Mouse (Mus musculus) neural tube, embryonic 14.5 days (tissue): ENCODE results near the gene Trappc12. TPM values are rescaled to one million over a fixed set of nuclear protein-coding genes. Genes with fewer than 3 reads are reported as not detected.
A peak's percentile ranks its signal among the peaks of the same experiment; 100 is the strongest.

Experiments
- ATAC-seq: fragments of 200-750 bp; cut with Nextera tagmentation; 2 replicates; pipeline ENCODE4 v1.8.0; 2017; ENCODE audit warnings: low read depth, mild to moderate bottlenecking, moderate TSS enrichment, moderate library complexity
- H3K27ac ChIP-seq: fragments of 300-500 bp; sonication (generic); 2 replicates; pipeline ENCODE4 v1.5.1; 2014; ENCODE audit warnings: low read depth, mild to moderate bottlenecking, control low read depth, low read length, moderate library complexity, mixed read lengths
- H3K27me3 ChIP-seq: fragments of 300-500 bp; sonication (generic); 2 replicates; pipeline ENCODE4 v1.6.1; 2014; ENCODE audit warnings: low read length; ENCODE audit not compliant: control insufficient read depth, insufficient read depth
- H3K36me3 ChIP-seq: fragments of 300-500 bp; sonication (generic); 2 replicates; pipeline ENCODE4 v1.6.1; 2014; ENCODE audit warnings: low read length, mixed read lengths; ENCODE audit not compliant: control insufficient read depth, insufficient read depth
- H3K4me1 ChIP-seq: fragments of 300-500 bp; sonication (generic); 2 replicates; pipeline ENCODE4 v1.6.1; 2014; ENCODE audit warnings: low read length; ENCODE audit not compliant: control insufficient read depth, insufficient read depth
- H3K4me2 ChIP-seq: fragments of 300-500 bp; sonication (generic); 2 replicates; pipeline ENCODE4 v1.6.1; 2014; ENCODE audit warnings: mild to moderate bottlenecking, low read depth, low read length, control low read depth
- H3K4me3 ChIP-seq: fragments of 300-500 bp; sonication (generic); 2 replicates; pipeline ENCODE4 v1.5.1; 2014; ENCODE audit warnings: low read depth, low read length, control low read depth, mixed read lengths
- H3K9ac ChIP-seq: fragments of 300-500 bp; sonication (generic); replicated peaks from 2 replicates; pipeline ENCODE4 v1.6.1; 2014; ENCODE audit warnings: low read depth, mild to moderate bottlenecking, control low read depth, low read length, mixed read lengths
- H3K9me3 ChIP-seq: fragments of 300-500 bp; sonication (generic); 2 replicates; pipeline ENCODE4 v1.6.1; 2016; ENCODE audit warnings: low read length; ENCODE audit not compliant: control insufficient read depth
- WGBS: fragments of 180-500 bp; shearing (Covaris S2); extraction: QIAGEN DNeasy Blood & Tissue Kit; methylation state at CpG from one replicate; pipeline ENCODE4 v1.1.7; 2014; 5-methylcytosine and 5-hydroxymethylcytosine counted together
- polyA plus RNA-seq: library from polyadenylated mRNA; unstranded; fragments of >200 nt; fragmentation: Nextera tagmentation; extraction: Ambion mirVana; gene quantifications from 2 replicates; pipeline ENCODE4 v1.2.1, GENCODE M21; 2014

Gene Trappc12
- polyA plus RNA-seq, 1 experiment from 2014 or later, result 46.9 TPM

DNA sequence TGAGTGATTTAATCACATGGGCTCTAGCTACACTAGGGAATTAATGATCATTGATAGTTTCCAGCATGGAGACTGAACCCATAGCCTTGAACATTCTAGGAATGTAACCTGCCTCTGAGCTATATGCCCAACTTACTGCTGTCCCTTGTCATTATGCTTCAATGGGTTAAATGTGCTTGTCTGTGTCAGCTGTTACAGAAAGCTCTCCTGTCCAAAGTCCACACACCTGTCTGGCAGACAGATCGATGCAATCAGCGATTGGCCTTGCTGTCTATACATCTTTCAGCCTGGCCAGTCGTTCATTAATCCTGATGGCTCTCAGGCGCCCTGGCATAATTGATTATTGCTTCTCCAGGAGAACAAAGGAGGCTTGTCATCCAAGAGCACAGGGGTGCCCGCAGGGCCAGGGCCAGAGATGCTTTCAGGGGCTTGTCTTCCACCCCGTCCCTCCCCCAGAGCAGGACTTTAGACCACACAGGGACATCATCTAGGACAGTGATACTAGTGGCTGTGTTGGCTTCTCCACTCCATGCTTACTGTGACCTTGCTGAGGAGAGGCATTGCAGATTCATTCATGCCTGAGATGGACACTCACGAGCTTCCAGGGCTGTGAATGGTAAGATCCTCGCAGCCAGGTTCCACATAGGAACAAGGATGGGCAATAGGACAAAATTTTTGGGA is 63.9 kb downstream of the Trappc12 start:
- Histone ChIP-seq H3K9ac (no peak overlapping the region), H3K36me3 (peaks cover 10% of the 10 kb centered on the region), H3K27ac (peak overlapping the region; percentile 30; the same call in 1 of the 2 replicates), H3K4me1 (no peaks in the 10 kb centered on the region), H3K9me3 (no peaks in the 10 kb centered on the region), H3K4me3 (no peak overlapping the region), H3K4me2 (no peak overlapping the region), H3K27me3 (no peaks in the 10 kb centered on the region)
- 39% methylated on average over 8 of the region's 8 CpGs for WGBS
- ATAC-seq, result no peak

DNA sequence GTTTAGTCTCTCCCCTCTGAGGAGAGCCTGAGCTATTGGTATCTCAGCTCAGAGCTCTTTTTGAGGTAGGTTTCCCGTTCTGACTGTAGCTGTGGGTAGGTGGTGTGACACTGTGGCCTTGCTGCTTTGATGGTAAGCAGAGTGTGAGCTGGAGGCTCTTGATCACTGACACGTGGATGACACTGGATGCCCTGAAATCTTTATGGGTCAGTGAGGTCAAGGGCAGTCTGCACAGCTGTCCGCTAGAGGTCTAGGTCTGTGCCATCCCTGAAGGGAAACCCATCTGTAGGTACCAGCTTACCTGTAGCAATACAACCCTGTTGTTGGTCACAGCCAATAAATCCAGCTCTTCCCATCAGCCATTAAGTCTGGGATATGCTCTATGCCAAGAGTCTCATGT is 64.5 kb downstream of the Trappc12 start:
- no peaks in the 10 kb centered on the region for H3K4me1 ChIP-seq
- H3K9ac ChIP-seq, result no peak overlapping the region
- no peaks in the 10 kb centered on the region for H3K27me3 ChIP-seq
- no peaks in the 10 kb centered on the region for H3K9me3 ChIP-seq
- H3K27ac ChIP-seq, result no peak overlapping the region
- 68% methylated on average over 3 of the region's 3 CpGs for WGBS
- 0 out of 2 replicates have a peak, but pooled peaks cover 6% of the 10 kb centered on the region for H3K36me3 ChIP-seq
- no peak overlapping the region for H3K4me3 ChIP-seq
- ATAC-seq, result no peak
- no peak overlapping the region for H3K4me2 ChIP-seq

DNA sequence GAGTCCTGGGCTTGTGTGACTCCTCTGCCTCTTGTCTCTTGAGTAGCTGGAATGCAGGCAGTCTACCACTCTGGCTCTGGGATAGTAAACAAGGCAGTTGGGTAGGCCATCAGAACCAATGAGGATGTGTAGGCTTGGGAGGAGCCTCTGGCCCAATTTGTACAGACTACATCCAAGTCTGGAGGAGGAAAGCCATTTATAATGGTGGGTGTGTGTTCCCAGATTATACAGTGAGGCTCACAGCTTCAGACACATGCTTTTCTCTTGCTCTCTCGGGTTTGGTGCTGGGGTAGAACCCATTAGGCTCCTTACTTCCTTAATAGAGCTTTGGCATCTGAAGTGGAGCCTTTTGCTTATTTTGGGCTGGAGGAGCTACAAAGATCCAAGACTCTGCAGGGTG is 65.6 kb downstream of the Trappc12 start:
- 94% methylated on average over 1 of the region's 1 CpGs for WGBS
- ATAC-seq, result no peak
- Histone ChIP-seq H3K27me3 (no peaks in the 10 kb centered on the region), H3K9me3 (no peaks in the 10 kb centered on the region), H3K4me2 (no peak overlapping the region), H3K27ac (no peak overlapping the region), H3K9ac (no peak overlapping the region), H3K36me3 (0 out of 2 replicates have a peak, but pooled peaks cover 3% of the 10 kb centered on the region), H3K4me3 (no peak overlapping the region), H3K4me1 (no peaks in the 10 kb centered on the region)

DNA sequence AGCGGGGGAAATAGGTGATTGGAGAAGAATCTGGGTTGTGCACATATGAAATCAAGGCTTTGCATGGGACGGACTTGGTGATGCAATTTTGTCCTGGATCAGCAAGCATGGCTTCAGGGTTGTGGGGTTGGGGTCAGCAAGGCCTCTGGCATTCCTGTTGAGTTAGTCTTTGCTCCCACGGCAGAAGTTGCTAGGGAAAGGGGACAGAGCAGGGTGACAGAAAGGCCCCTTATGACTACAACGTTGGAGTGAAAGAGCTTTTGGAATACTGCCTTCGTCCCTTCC is 74.4 kb downstream of the Trappc12 start:
- H3K4me1 ChIP-seq, result peaks cover 6% of the 10 kb centered on the region
- H3K36me3 ChIP-seq, result no peaks in the 10 kb centered on the region
- peak overlapping the region; percentile 58 for H3K9ac ChIP-seq
- peak overlapping the region; percentile 47 for H3K4me3 ChIP-seq
- peak overlapping the region; percentile 56 for H3K4me2 ChIP-seq
- WGBS, result 77% methylated on average over 5 of the region's 5 CpGs
- H3K9me3 ChIP-seq, result no peaks in the 10 kb centered on the region
- H3K27me3 ChIP-seq, result no peaks in the 10 kb centered on the region
- H3K27ac ChIP-seq, result peak overlapping the region; percentile 87
- ATAC-seq, result peak; percentile 2; the same call in 1 of the 2 replicates

DNA sequence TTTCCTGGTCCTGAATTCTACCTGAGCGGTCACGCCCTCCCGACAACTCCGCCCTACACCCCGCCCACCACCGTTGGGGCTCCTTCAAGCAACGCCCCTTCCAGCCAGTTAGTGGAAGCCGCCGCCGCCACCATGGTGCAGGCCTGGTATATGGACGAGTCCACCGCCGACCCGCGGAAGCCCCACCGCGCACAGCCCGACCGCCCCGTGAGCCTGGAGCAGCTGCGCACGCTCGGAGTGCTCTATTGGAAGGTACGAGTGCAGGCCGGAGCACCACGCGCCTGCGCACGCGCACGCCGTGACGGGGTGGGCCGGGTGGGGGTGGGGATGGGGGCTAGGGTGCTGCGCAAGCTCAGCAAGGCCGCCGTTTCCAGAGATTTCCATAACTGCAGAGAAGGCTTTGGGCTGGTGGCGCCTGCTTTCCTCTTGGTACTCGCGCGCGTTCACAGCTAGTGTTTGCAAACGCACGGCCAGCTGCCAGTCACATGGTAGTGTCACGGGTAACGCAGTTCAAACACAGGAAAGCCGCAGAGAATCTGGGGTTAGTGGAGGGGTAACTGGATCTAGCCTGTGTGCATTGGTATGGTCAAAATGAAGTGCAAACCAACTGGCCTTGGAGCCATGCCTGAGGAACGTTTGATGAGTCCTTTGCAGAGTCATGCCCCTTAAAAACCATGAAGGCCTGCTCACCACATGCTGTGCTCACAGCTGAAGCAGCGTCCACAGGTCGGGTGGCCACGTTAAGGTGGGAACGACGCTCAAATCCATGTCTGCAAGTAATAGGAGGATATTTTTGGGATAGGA is 74.9 kb downstream of the Trappc12 start, which contains the start of gene Adi1:
Adi1 (plus strand) TSS at position 111 of the 804 bp plus-strand sequence.
- Histone ChIP-seq H3K4me1 (peaks cover 6% of the 10 kb centered on the region), H3K9me3 (no peaks in the 10 kb centered on the region), H3K4me2 (peak within 1 kb of the TSS; percentile 56), H3K27me3 (no peaks in the 10 kb centered on the region), H3K27ac (peak within 1 kb of the TSS; percentile 87), H3K4me3 (peak within 1 kb of the TSS; percentile 47), H3K9ac (peak within 1 kb of the TSS; percentile 58), H3K36me3 (no peaks in the 10 kb centered on the region)
- WGBS, result 3% methylated on average over 53 of the region's 53 CpGs
- ATAC-seq, result peak; percentile 99

DNA sequence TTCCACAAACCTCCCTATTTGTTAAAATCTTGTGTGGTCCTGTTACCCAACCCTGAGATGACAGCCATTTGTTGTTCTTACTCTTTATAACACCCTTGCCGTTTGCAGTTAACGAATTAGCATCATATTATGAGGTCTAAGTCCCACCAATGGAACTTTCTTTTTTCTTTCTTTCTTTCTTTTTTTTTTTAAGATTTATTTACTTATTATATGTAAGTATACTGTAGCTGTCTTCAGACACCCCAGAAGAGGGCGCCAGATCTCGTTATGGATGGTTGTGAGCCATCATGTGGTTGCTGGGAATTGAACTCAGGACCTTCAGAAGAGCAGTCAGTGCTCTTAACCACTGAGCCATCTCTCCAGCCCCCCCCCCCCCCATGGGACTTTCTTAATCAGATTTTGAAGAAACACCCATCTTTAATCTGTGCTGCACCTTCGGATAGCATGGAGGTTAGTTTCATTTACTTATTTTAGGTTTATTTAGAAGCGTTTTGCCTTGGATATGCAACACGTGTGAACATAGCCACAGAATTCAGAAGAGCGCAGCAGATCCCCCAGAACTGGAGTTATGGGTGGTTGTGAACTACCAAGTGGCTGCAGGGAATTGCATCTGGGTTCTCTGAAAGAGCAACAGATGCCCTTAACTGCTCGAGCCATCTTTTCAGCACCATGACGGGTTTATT is 76.1 kb downstream of the Trappc12 start:
- H3K27ac ChIP-seq, result peak overlapping the region; percentile 87
- WGBS, result 86% methylated on average over 10 of the region's 10 CpGs
- no peaks in the 10 kb centered on the region for H3K27me3 ChIP-seq
- H3K4me1 ChIP-seq, result peaks cover 6% of the 10 kb centered on the region
- no peaks in the 10 kb centered on the region for H3K9me3 ChIP-seq
- ATAC-seq, result no peak
- peak overlapping the region; percentile 56 for H3K4me2 ChIP-seq
- H3K9ac ChIP-seq, result 0 out of 2 replicates have a peak overlapping the region, but pooled peaks have one; percentile 58
- no peaks in the 10 kb centered on the region for H3K36me3 ChIP-seq
- peak overlapping the region; percentile 47; the same call in 1 of the 2 replicates for H3K4me3 ChIP-seq

DNA sequence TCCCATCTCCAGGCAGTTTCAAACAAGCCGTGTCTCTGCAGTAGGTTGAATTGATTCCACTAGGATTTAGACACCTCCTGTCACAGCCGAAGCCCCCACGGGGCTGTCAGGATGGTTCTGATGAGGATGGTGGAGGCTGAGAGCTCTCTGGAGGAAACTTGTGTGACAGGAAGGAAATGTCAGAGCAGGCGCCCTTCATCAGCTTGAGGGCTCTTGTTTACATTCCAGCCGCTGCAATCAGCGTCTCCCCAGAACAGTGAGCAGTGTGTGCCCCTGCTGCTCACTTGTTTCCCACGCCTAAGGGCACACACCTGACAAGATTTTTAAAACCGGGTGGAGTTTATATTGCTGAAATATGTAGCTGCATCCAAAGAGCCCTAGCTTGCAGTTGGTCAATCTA is 83.0 kb downstream of the Trappc12 start:
- Histone ChIP-seq H3K9me3 (no peaks in the 10 kb centered on the region), H3K4me2 (no peak overlapping the region), H3K36me3 (no peaks in the 10 kb centered on the region), H3K9ac (no peak overlapping the region), H3K4me1 (no peaks in the 10 kb centered on the region), H3K27me3 (no peaks in the 10 kb centered on the region), H3K4me3 (no peak overlapping the region), H3K27ac (no peak overlapping the region)
- WGBS, result 58% methylated on average over 8 of the region's 8 CpGs
- no peak for ATAC-seq

DNA sequence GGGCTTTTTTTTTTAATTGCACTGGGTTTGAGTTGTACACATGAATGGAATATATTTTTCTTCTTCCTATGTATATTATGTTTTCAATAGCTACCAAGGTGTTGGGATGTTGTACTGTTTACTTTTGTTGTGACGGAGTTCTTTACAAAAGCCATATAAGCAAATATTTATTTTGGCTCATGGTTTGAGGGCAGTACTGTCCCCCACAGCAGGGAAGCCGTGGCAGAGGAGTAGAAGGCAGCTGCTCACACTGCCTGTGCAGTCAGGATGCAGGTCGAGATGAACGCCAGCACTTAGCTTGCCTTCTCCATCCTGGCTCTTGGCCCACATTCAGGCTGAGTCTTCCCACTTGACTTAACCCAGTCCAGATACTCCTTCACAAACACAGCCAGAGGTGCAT is 83.5 kb downstream of the Trappc12 start:
- Histone ChIP-seq H3K27me3 (no peaks in the 10 kb centered on the region), H3K9me3 (no peaks in the 10 kb centered on the region), H3K4me1 (no peaks in the 10 kb centered on the region), H3K4me3 (no peak overlapping the region), H3K4me2 (no peak overlapping the region), H3K36me3 (no peaks in the 10 kb centered on the region), H3K27ac (no peak overlapping the region), H3K9ac (no peak overlapping the region)
- WGBS, result 69% methylated on average over 4 of the region's 4 CpGs
- no peak for ATAC-seq

DNA sequence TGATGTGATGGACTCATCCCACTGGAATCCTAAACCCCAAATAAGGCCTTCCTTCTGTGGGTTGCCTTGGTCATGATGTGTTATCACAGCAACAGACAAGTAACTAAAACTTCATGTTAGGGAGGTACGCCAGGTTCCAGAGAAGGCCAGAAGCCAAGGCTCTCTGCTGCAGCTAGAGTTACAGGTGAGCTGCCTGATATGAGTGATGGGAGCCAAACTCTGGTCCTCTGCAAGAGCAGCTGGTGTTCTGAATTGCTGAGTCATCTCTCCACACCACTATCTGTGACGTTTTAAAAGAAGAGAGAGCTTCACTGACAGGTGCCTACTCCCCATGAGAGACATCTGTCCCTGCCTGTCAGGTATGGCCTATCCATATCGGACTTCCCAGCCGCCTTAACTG is 87.6 kb downstream of the Trappc12 start:
- Histone ChIP-seq H3K27ac (no peak overlapping the region), H3K9ac (no peak overlapping the region), H3K4me1 (no peaks in the 10 kb centered on the region), H3K4me2 (no peak overlapping the region), H3K36me3 (peaks cover 29% of the 10 kb centered on the region), H3K4me3 (no peak overlapping the region), H3K9me3 (no peaks in the 10 kb centered on the region), H3K27me3 (no peaks in the 10 kb centered on the region)
- no peak for ATAC-seq
- WGBS, result 86% methylated on average over 4 of the region's 4 CpGs
